Mouse (Mus musculus): ENCODE data around the gene Itsn1.

DNA sequence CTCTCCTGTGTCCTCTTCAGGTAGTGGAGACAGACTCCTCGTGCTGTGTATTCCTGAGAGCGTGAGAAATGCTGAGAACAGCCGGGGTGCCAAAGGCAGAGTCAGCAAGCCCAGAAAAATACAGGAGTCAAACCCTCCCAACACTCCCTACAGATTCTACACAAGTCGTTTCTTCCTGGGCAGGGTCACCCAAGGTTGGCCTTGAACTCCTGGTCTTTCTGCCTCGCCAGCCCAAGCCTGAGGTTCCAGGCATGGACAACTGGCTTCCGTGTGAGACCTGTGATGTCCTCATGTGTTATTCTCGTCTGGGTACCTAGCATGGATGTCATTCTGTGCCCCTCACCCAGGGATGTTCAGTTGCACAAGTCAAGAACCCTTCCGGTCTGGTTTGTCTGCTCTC, 193.9 kb downstream of the Itsn1 start:
- TF ChIP-seq CTCF (IDR thresholded peaks at IDR 0.05; ENCODE audit: low read depth) (no peak), EP300 (IDR thresholded peaks at IDR 0.05; ENCODE audit: low read depth) (no peak)

Measured in heart, postnatal 0 days (tissue).